Mouse (Mus musculus) C2C12 (cell line): Measurements from ENCODE around the gene Gm17455.

ENCODE experiments used
- CTCF ChIP-seq: IDR thresholded peaks from one replicate; pipeline ENCODE4 v1.5.1; 2011; ENCODE audit not compliant: control insufficient read depth, insufficient read depth, insufficient read length
- MAX ChIP-seq: IDR thresholded peaks from one replicate; pipeline ENCODE4 v1.6.1; 2011; ENCODE audit warnings: mild to moderate bottlenecking, control low read depth

- no peak for TF ChIP-seq MAX
- TF ChIP-seq CTCF, result no peak
Measured at GRCm38 (mm10) chr10:60388332-60388731, 11.2 kb upstream of the Gm17455 start.
